Mouse (Mus musculus) liver, postnatal 0 days (tissue): Measurements from ENCODE around the gene Tbc1d4. TPM values are rescaled to one million over a fixed set of nuclear protein-coding genes. Genes with fewer than 3 reads are reported as not detected.
A peak's percentile ranks its signal among the peaks of the same experiment; 100 is the strongest.

Experiments used
- ATAC-seq: fragments of 200-750 bp; cut with Nextera tagmentation; 2 replicates; pipeline ENCODE4 v1.8.0; 2017; ENCODE audit warnings: mild to moderate bottlenecking, moderate library complexity
- DNase-seq: peaks from one replicate; pipeline ENCODE4 v3.0.0-alpha.2; 2016
- H3K27ac ChIP-seq: fragments of 300-500 bp; sonication (generic); 2 replicates; pipeline ENCODE4 v1.5.1; 2014; ENCODE audit warnings: antibody characterized with exemption, moderate library complexity, mild to moderate bottlenecking, low read depth
- H3K27me3 ChIP-seq: fragments of 300-500 bp; sonication (generic); 2 replicates; pipeline ENCODE4 v1.6.1; 2014; ENCODE audit warnings: low read length, control low read depth, mixed read lengths; ENCODE audit not compliant: insufficient read depth
- H3K36me3 ChIP-seq: fragments of 300-500 bp; sonication (generic); replicated peaks from 2 replicates; pipeline ENCODE4 v1.6.1; 2014; ENCODE audit warnings: mild to moderate bottlenecking, control low read depth, low read length, moderate library complexity, mixed read lengths; ENCODE audit not compliant: insufficient read depth
- H3K4me1 ChIP-seq: fragments of 300-500 bp; sonication (generic); 2 replicates; pipeline ENCODE4 v1.6.1; 2014; ENCODE audit warnings: antibody characterized with exemption, mild to moderate bottlenecking, control low read depth; ENCODE audit not compliant: insufficient read depth
- H3K4me2 ChIP-seq: fragments of 300-500 bp; sonication (generic); 2 replicates; pipeline ENCODE4 v1.6.1; 2014; ENCODE audit warnings: low read depth, mild to moderate bottlenecking, low read length, moderate library complexity, mixed read lengths
- H3K4me3 ChIP-seq: fragments of 300-500 bp; sonication (generic); 2 replicates; pipeline ENCODE4 v1.5.1; 2014; ENCODE audit warnings: low read depth, low read length
- H3K9ac ChIP-seq: fragments of 300-500 bp; sonication (generic); replicated peaks from 2 replicates; pipeline ENCODE4 v1.6.1; 2014; ENCODE audit warnings: mild to moderate bottlenecking, moderate library complexity
- H3K9me3 ChIP-seq: fragments of 300-500 bp; sonication (generic); 2 replicates; pipeline ENCODE4 v1.6.1; 2016; ENCODE audit warnings: mild to moderate bottlenecking, control low read depth, low read length, mixed read lengths
- CTCF ChIP-seq: sonication (generic); IDR thresholded peaks from 2 replicates; pipeline ENCODE4 v1.5.1; 2016; ENCODE audit warnings: antibody characterized with exemption, low read depth
- EP300 ChIP-seq: IDR thresholded peaks from 2 replicates; pipeline ENCODE4 v1.6.1; 2016; ENCODE audit warnings: antibody characterized with exemption, low read depth, mild to moderate bottlenecking
- WGBS: fragments of 180-500 bp; shearing (Covaris S2); extraction: QIAGEN DNeasy Blood & Tissue Kit; methylation state at CpG from one replicate; pipeline ENCODE4 v1.1.7; 2014; ENCODE audit not compliant: insufficient replicate concordance; 5-methylcytosine and 5-hydroxymethylcytosine counted together
- polyA plus RNA-seq: library from polyadenylated mRNA; unstranded; fragments of >200 nt; fragmentation: Nextera tagmentation; extraction: Ambion mirVana; gene quantifications from 2 replicates; pipeline ENCODE4 v1.2.1, GENCODE M21; 2015

Gene Tbc1d4
- polyA plus RNA-seq, 1 experiment from 2014 or later: 2.1 TPM

GRCm38 (mm10) chr14:101477081-101477826 is 131.7 kb downstream of the Tbc1d4 start:
- DNase-seq (no peak), ATAC-seq (no peak; the same call in 1 of the 2 replicates)
- TF ChIP-seq EP300 (no peak), CTCF (no peak)
- H3K4me1 ChIP-seq: peaks cover 6% of the 10 kb centered on the region; the same call in 1 of the 2 replicates
- H3K4me2 ChIP-seq: 0 out of 2 replicates have a peak overlapping the region, but pooled peaks have one; percentile 11
- H3K9ac ChIP-seq: no peak overlapping the region
- H3K27me3 ChIP-seq: no peaks in the 10 kb centered on the region
- no peaks in the 10 kb centered on the region for H3K9me3 ChIP-seq
- H3K36me3 ChIP-seq: no peaks in the 10 kb centered on the region
- 48% methylated on average over 20 of the region's 20 CpGs for WGBS
- H3K27ac ChIP-seq: no peak overlapping the region
- H3K4me3 ChIP-seq: no peak overlapping the region

GRCm38 (mm10) chr14:101469475-101470093 is 139.4 kb downstream of the Tbc1d4 start:
- Histone ChIP-seq H3K4me2 (no peak overlapping the region), H3K4me1 (no peaks in the 10 kb centered on the region), H3K9me3 (no peaks in the 10 kb centered on the region), H3K4me3 (no peak overlapping the region), H3K9ac (no peak overlapping the region), H3K36me3 (no peaks in the 10 kb centered on the region), H3K27me3 (no peaks in the 10 kb centered on the region), H3K27ac (no peak overlapping the region)
- TF ChIP-seq CTCF (no peak), EP300 (no peak)
- ATAC-seq (no peak), DNase-seq (no peak)
- WGBS: 75% methylated on average over 5 of the region's 5 CpGs

GRCm38 (mm10) chr14:101468143-101468542 is 140.8 kb downstream of the Tbc1d4 start:
- H3K27ac ChIP-seq: no peak overlapping the region
- ATAC-seq (no peak), DNase-seq (no peak)
- H3K36me3 ChIP-seq: no peaks in the 10 kb centered on the region
- H3K4me1 ChIP-seq: no peaks in the 10 kb centered on the region
- no peak overlapping the region for H3K4me3 ChIP-seq
- H3K4me2 ChIP-seq: no peak overlapping the region
- WGBS: 79% methylated on average over 4 of the region's 4 CpGs
- no peaks in the 10 kb centered on the region for H3K9me3 ChIP-seq
- no peak overlapping the region for H3K9ac ChIP-seq
- TF ChIP-seq CTCF (no peak), EP300 (no peak)
- no peaks in the 10 kb centered on the region for H3K27me3 ChIP-seq

DNA sequence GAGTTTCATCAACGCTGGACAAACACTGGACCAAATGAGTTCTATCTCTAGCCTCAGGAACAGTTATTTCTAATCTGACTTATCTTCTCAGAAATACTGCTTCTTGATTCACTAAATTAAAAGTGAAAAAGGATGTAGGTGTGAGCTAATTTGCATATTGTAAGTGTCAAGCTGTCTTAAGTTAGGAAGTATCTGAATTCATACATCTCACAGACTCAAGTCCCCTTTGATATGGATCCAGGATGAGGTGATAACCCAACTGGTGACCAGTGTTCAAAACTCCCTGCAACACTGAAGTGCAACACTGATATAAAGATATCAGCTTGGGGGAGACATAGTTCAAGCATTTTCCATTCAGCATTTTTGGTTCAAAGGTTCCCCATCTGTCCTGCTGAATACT is 141.5 kb downstream of the Tbc1d4 start:
- WGBS: 68% methylated on average over 1 of the region's 1 CpGs
- ATAC-seq (no peak), DNase-seq (no peak)
- Histone ChIP-seq H3K36me3 (no peaks in the 10 kb centered on the region), H3K4me2 (no peak overlapping the region), H3K27ac (no peak overlapping the region), H3K27me3 (no peaks in the 10 kb centered on the region), H3K4me3 (no peak overlapping the region), H3K9me3 (no peaks in the 10 kb centered on the region), H3K9ac (no peak overlapping the region), H3K4me1 (no peaks in the 10 kb centered on the region)
- TF ChIP-seq CTCF (no peak), EP300 (no peak)

DNA sequence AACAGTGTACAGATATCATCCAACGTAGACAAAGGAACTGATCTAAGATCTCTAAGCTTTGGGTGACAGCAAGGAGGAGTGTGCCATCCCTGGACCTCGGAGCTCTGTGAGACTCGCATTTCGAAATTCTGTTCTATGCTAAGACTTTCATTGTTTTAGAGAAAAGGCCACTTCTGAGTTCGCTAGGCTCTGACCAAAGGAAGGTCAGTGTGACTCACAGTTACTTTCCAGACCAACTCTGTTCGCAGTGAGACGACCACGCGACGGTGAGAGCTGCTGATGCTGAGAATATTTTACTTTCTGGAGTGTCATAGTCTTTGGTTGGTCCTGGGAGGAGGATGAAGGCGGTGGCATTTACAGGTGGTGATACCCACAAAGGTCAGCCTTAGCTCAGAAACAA is 142.5 kb downstream of the Tbc1d4 start:
- TF ChIP-seq EP300 (no peak), CTCF (no peak)
- no peaks in the 10 kb centered on the region for H3K9me3 ChIP-seq
- ATAC-seq (no peak), DNase-seq (no peak)
- no peak overlapping the region for H3K27ac ChIP-seq
- no peaks in the 10 kb centered on the region for H3K27me3 ChIP-seq
- H3K36me3 ChIP-seq: no peaks in the 10 kb centered on the region
- no peak overlapping the region for H3K9ac ChIP-seq
- H3K4me3 ChIP-seq: no peak overlapping the region
- no peak overlapping the region for H3K4me2 ChIP-seq
- H3K4me1 ChIP-seq: no peaks in the 10 kb centered on the region
- WGBS: 79% methylated on average over 11 of the region's 11 CpGs

DNA sequence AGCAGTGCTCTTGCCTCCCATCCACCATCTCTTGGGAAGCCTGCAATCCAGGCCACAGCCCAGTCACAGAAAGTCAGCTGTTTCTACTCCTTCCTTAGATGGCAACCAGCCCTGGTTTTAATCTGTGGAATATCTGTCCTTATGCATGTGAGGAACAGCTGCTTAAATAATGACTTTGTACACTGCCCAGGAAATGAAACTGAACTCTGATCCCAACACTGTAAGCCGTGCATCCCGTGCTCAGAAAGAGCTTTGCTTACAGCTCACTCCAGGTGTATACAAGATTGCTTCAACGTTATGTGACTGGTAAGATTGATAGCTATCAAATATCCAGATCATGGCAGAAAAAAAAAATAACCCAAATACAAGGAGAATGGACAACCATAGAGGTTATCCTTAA is 143.1 kb downstream of the Tbc1d4 start:
- H3K4me2 ChIP-seq: no peak overlapping the region
- no peaks in the 10 kb centered on the region for H3K9me3 ChIP-seq
- ATAC-seq (no peak), DNase-seq (no peak)
- H3K27ac ChIP-seq: no peak overlapping the region
- no peak overlapping the region for H3K9ac ChIP-seq
- no peak for TF ChIP-seq CTCF
- TF ChIP-seq EP300: no peak
- 74% methylated on average over 3 of the region's 3 CpGs for WGBS
- no peaks in the 10 kb centered on the region for H3K36me3 ChIP-seq
- no peaks in the 10 kb centered on the region for H3K4me1 ChIP-seq
- H3K27me3 ChIP-seq: no peaks in the 10 kb centered on the region
- no peak overlapping the region for H3K4me3 ChIP-seq
